Mouse (Mus musculus): ENCODE measurements around the gene Olfr140.

The Olfr140 gene

GRCm38 (mm10) chr2:90063494-90063893 lies at the start of gene Olfr140:
TSS of gene Olfr140 (minus strand) at chr2:90063594.
- no peak for DNase-seq (ENCODE audit: low read depth, low spot score)

- DNase-seq (ENCODE audit: low read depth, low spot score): no peak
Observed at GRCm38 (mm10) chr2:90070065-90070464, 6.7 kb upstream of the Olfr140 start.

- no peak for DNase-seq (ENCODE audit: low read depth, low spot score)
Observed at GRCm38 (mm10) chr2:90035037-90035436, 28.4 kb downstream of the Olfr140 start, which contains the start of gene Olfr1265. TSS of gene Olfr1265 (plus strand) at chr2:90035337.

GRCm38 (mm10) chr2:90025477-90025876 lies 37.9 kb downstream of the Olfr140 start, which contains the start of gene Olfr1264:
TSS of gene Olfr1264 (minus strand) at chr2:90025577.
- DNase-seq (ENCODE audit: low read depth, low spot score): no peak

- DNase-seq (ENCODE audit: low read depth, low spot score): no peak
Observed at GRCm38 (mm10) chr2:90011831-90012230, 51.6 kb downstream of the Olfr140 start, which contains the start of gene Olfr1263. TSS of gene Olfr1263 (plus strand) at chr2:90012131.

GRCm38 (mm10) chr2:89999845-90000244 lies 63.5 kb downstream of the Olfr140 start, which contains the start of gene Olfr1262:
TSS of gene Olfr1262 (plus strand) at chr2:90000145.
- DNase-seq (ENCODE audit: low read depth, low spot score): no peak
